Mouse (Mus musculus): Measurements from ENCODE around the gene Fcf1.

Gene Fcf1

DNA sequence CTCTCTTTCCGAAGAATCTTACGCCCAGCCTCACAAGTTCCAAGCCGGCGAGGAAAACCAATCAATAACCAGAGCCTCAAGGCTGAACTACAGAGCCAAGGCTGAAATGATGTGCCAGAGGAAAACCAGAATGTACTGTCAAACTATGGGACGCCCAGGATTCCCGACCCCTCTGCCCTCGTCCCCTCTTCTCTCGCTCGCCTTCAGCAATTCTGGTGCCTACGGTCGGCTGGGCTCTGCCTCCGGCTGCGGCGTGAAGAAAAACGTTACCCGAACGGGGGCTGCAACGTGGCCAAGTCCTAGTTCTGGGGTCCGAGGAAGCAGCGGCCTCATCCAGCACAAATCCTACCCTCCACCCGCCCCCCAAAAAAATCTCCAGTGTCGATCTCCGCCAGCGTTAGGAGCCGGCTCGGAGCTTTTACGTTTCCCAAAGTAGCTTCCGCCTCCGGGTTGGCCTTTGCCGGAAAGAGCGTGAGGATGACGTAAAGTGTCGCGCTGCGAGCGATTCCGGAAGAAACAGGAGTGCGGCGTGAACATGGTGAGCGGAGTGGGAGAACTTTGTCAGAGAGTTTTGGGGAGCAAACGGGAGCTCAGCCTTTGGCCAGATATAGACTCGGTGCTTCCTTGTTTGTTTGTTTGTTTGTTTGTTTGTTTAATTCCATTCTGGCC lies at the start of gene Fcf1, which contains the start of gene Arel1:
Gene Fcf1, plus strand, starts transcription at position 470 of the 669 bp plus-strand sequence.
Gene Arel1, minus strand, starts transcription at position 473 of the 669 bp plus-strand sequence.
- DNase-seq (ENCODE audit: low spot score in 2 of 2) = peak; percentile 62 to 77

DNA sequence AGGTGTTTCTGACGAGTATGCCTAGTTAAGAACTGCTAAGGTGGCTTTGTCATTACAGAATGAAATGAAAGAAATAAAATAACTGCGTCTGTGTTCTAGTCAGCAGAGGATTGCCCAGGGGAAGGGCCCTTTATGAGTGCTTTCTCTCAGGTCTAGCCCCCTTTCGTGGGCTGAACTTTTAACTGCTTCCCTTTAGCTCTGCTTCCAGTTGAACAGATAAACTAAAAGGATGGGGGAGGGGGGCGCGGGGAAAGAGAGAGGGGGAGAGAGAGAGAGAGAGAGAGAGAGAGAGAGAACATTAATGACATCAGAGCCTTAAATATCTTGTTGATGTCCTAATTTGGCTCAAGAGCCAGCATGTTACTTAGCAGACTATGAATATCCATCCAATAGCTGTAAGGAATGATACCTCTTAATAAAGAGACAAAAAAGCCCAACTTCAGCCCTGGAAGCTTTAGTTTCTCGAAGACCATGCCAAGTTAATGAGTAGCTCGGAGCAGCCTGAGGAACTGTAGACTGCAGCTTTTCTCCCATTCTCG lies 48.7 kb upstream of the Fcf1 start:
- no peak for DNase-seq (ENCODE audit: low spot score in 2 of 2)

DNA sequence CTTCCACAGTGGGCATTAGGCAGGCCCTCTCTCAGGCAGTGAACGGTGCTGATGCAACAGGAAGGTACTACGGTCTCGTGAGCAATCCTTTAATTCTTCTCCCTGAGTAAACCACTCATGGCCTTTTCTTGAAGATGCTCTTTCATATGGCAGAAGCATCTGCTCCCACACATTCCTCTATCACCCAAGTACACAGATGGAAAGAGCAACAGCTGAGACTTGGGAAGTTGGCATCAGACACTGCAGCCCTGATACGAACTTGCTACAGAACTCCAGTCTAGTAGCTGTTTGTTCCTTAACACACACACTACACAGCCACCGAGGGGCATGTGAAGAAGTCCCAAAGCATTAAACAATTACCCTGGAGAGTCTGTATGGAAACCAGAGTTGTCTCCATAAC lies 46.4 kb upstream of the Fcf1 start:
- no peak for DNase-seq (ENCODE audit: low spot score in 2 of 2)

DNA sequence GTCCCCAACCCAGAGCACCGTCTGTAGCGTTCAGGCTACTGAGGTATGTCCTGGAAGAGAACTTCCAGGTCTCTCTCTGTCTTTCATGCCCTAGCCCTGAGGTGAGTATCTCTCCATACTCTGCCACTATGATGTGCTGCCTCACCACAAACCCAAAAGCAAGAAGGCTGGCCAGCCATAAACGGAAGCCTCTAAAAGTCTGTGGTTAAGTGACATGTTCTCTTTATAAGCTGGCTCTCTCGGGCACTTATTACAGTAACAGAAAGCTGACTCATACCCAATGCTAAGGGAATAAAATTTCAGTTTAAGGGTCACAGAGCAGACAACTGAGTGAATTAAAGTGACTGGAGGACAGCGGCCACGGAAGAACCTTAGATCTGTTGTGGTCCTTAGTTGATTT lies 44.2 kb upstream of the Fcf1 start:
- DNase-seq (ENCODE audit: low spot score in 2 of 2) = no peak

DNA sequence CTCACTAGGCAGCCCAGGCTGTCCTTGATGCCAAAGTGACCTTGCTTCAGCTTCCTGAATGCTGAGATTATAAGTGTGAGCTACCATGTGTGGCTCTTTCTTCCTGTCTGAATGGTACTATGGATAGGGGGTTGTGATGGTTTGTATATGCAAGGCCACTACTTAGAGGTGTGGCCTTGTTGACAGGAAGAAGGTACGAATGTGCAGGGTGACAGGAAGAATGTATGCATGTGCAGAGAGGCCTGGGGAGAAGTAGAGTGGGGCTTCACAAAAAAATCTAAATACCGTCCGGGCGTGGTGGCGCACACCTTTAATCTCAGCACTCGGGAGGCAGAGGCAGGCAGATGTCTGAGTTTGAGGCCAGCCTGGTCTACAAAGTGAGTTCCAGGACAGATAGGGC lies 38.5 kb upstream of the Fcf1 start:
- DNase-seq (ENCODE audit: low spot score in 2 of 2) = no peak

DNA sequence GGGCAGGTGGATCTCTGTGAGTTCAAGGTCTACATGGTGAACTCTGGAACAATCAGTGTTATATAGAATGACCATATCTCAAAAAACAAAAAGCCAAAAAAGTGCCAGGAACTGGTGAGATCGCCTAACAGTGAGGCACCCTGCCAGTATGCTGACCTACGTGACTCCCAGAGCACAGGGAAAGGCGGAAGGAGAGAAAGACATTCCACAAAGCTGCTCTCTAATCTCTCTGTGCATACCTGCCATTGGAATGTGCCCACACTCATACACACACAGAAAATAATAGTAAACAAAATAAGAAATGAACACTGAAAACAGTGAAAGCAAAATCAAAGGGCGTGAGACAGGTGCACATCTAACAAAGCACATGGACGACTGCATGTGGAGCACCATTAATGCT lies 35.4 kb upstream of the Fcf1 start:
- no peak for DNase-seq (ENCODE audit: low spot score in 2 of 2)

DNA sequence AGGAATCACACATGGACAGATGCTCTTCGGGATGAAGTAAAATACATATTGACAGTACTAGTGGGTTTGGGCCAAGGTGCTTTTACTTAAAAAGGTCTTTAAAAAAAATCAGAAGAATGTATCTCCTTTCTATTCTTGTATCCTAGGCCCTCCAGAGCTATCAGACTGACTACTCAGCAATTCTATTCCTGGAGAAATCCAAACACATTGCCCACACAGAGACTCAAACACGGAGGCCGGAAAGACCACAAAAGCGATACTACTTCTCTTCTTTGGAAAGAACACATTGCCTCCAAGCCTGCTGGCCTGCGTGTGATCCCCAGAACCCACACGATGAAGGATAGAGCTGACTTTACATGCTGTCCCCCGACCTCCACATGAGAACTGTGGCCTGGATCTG lies 31.6 kb upstream of the Fcf1 start:
- no peak for DNase-seq (ENCODE audit: low spot score in 2 of 2)

DNA sequence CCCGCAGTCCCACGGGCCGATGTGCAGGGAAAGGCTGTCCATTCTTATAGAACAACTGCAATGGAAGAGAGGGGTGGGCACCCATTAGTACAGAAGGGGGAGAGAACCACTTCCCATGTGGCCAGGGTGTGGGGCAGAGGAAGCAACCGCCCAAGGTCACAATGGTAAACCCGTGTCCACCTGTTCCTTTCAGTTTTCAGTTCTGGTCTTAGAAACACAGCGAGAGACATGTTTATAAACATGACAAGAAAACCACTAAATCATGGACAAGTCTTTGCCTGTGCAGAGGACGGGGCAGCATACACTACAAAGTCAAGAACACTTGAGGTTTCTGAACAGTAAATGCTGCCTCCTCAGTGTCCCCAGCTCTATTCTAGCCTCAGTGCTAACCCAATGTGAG lies 30.4 kb upstream of the Fcf1 start:
- DNase-seq (ENCODE audit: low spot score in 2 of 2) = no peak

DNA sequence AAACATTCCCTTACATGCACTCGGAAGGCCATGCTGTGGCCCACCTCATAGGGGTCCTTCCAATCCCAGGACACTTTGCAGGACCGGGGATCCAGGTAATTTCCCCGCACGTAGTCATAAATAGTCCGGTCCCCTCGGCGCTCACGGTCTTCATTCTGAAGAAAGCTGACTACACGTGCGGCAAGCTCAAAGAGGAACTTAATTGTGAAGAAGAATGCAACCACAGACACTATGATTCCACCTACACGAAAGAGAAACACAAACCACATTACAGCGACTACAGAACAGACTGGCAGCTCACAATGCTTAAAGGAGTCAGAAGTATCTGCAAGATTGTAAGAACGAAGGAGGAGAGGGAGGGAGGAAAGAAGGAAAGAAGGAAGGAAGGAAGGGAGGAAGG lies 29.0 kb upstream of the Fcf1 start:
- DNase-seq (ENCODE audit: low spot score in 2 of 2) = no peak

DNA sequence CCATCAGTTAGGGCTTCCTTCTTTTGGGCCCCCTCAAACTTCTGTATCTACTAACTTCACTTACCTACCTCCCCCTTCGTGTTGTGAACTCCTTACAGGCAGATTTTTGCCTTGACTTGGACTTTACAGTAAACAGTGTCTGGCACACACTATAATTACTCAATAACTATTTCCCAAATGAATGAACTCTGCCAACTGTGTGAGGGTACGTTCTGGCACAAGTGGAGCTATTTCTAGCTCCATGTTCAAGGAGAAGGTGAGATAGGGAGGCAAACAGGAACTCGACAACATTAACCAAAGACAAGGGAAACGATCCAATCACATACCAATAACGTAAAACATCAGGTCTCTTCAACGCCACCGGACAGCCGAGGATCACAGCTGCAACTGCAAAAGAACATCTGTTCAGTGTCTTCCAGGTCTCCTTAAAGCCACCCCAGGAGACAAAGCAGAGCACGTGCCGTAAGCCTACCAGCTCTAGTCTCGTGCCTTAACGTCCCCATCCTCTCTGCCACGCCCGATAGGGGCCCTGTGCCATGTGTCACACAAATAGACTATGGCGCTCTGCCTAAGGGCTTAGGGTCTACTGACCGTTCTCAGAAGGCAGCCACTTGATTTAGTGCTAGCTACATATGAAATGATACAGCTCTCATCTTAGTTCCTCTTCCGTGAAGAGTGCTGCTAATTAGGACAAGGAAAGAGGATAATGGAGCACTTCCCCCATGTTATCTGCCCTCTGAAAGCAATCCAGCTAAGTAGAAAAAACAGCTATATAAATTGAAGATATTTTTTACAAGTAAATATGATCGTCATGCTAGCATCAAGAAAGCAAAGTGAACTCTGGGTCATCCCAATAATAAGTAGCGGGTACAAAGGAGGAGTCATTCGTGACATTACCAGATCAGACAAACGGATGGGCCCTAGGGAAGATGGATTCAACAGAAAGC lies 27.4 kb upstream of the Fcf1 start:
- no peak for DNase-seq (ENCODE audit: low spot score in 2 of 2)

DNA sequence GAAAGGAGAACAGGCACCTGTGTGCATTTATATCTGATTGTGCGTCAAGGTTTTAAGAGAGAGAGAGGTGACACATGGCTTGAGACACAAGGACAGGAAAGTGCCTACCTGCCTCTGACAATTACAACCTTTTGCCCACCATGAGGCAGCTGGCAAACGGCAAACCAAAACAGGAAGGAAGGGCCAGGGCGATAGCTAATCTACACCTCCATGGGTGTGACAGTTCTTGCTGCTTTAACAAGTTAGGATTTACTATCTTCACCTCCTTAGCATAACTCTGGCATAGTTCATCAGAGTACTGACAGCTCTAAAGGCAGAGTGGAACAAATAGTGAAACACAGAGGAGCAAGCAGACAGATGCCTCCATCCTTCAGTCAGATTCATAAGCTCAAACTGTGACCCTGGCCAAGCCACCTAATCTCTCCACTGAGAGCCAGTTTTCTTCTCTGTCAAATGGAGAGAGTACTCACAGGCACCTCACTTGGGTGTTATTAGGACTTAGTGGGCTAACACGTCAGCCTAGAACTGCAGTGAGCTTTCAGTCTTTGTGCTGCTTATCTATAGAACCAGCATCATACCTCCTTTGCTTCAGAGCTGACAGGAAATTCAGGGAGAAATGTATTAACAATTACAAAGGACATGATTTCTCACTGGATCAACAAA lies 26.4 kb upstream of the Fcf1 start:
- no peak for DNase-seq (ENCODE audit: low spot score in 2 of 2)

DNA sequence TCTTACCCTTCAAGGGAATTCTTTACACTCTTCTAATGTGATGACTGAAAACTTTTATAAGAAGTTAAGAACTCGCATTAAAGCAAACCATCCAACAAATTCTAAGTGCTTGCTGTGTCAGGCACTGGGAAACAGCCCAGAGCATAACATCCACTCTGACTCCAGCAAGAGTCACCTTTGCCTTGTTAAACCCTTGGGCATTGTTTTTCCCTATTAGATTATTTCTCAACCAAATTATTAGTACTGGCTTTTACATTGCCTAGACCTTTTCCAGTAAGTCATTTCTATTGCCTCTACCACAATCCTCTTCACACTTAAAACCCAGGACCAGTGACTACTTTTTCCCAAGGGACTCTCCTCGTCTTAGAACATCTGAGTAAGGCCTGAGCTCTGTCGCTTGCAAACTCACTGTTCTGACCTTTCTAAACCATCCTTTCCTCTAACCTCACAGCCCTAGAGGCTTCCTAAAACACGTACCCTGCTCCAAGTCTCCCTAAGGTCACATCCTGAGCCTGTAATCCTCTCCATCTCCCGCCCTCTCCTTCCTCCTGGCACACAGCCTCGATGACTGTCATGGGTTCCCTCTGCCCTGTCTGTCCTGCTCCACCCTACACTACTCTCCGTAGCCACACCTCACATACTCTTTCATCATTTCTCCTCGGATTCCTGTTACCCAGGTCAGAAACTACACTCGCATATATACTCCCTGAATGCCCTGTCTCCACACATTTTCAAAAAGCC lies 25.7 kb upstream of the Fcf1 start:
- DNase-seq (ENCODE audit: low spot score in 2 of 2) = no peak

DNA sequence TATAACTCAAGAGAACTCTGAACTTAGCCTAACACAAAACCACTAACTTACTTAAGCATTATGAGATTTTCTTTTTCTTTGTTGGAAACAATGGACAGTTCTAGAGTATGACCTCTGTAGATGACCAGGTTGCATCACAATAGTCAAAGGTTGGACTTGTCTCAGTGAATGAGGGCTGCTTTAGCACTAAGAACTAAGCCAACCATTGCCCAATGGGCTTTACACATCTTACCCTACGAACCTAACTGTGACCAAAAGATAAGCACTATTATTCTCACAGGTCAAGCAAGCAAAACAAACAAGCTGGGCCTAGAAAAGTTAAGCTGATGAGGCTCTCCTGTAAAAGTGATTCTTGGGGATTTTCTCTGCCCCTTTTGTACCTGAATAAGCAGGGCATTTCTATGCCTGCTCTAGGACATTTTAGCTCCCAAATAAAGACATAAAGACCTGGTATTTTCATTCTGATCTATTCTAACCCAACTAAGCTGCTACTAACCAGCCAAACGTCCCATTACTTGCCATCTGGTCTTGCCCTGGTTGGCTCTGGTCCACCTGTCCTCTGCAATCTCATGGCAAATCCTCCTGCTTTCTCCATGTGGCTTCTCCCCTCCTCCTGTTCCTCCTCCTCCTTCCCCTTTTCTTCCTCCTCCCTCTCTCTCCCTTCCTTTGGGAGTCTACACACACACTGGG lies 22.7 kb upstream of the Fcf1 start:
- no peak for DNase-seq (ENCODE audit: low spot score in 2 of 2)

DNA sequence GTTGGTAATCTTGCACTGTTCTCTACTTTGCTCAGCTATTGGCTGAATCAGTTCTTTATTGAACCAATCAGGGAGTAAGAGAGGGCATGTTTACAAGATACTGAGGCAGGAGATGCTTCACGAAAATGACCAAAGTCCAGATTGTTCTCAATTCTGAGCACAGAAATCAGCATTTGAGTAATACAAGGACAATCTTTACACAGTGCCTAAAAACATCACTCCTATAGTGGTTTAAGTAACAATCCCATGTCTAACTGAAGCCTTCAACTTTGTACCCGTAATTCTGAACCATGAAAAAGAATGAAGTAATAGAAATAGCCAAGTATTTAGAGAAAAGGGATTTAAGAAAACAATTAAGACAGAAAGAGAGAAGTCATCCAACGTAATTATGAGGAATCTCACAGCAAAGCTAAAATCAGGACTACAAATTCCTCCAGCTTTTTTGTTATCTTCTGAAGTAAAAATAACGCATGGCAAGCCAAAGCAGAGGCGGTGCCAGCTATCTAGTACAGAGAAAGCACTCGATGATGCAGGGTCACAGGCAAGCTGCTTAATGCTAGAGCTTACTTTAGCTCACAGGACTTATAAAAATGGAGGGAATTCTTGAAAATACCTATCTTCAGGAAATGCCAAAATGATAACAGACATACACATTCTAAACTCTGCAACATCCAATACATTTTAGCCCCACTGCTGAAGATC lies 22.0 kb upstream of the Fcf1 start:
- DNase-seq (ENCODE audit: low spot score in 2 of 2) = no peak

DNA sequence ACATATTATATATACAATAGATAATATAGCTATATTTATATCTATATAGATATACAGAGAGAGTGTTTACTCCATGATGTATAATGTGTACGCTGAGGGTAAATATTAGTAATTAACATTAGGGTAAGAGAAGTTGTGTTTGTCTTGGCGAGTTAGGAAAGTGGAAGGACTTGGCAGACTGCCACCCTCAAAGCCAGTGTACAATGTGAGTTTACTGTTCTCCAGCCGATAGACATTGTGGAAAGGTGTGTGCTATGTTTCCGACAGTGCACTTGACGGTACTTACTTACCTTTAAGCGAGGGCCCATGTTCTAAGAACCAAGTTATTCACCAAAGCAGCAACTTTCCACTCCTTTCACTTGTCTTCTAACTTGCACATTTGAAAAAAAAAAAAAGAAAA lies 19.9 kb upstream of the Fcf1 start:
- no peak for DNase-seq (ENCODE audit: low spot score in 2 of 2)

DNA sequence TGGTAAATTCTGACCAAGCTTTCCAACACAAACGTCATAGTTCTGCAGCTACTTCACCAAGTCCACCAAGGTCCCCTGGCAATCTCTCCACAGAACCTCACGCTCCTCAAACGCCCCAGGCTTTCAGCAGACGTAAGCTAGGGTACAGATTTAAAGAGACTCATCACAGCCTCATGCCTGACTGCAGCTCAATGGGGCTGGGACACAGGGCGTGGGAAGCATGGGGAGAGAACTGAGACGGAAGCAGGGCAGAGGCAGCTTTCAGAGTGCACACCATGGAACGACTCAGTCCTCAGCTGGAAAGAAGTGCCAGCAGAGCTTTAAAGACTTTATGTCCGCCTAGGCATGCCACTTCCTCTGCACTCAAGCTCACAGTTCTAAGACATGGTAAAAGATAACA lies 19.2 kb upstream of the Fcf1 start:
- DNase-seq (ENCODE audit: low spot score in 2 of 2) = no peak

DNA sequence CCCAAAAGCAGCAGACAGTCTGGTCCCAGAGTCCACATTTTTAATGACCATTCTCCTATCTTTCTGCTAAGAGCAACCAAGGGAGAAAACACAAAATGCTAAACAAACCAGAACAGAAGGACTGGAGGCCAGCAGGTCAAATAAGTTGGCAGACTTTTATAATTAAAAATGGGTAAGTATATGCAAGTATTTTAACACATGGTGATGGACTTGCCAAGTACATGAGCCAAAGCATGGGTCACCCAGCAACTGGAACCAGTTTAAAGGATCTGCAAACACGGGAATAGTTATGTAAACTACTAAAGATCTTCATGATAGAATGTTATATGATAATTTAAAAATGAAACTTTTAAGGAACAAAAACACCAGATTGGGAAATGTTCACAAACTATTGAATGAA lies 18.3 kb upstream of the Fcf1 start:
- no peak for DNase-seq (ENCODE audit: low spot score in 2 of 2)

DNA sequence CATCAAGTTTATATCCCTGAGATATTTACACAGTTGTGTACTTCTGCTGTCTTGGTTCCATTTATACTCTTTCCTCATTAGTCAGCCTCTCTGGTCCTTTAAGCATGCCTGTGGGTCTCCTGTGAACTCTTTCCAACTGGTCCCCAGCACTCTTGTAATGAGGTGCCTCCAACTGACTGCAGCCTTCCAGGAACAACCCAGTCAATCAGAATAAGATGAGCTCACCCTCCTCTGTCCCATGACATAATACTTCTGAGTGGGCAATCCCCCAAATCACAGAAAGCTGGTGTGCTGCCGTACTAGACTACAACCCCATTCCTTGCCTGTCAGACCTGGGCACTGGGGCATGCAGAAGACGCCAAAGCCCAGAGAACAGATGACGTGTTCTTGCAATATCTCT lies 14.4 kb upstream of the Fcf1 start:
- no peak for DNase-seq (ENCODE audit: low spot score in 2 of 2)

DNA sequence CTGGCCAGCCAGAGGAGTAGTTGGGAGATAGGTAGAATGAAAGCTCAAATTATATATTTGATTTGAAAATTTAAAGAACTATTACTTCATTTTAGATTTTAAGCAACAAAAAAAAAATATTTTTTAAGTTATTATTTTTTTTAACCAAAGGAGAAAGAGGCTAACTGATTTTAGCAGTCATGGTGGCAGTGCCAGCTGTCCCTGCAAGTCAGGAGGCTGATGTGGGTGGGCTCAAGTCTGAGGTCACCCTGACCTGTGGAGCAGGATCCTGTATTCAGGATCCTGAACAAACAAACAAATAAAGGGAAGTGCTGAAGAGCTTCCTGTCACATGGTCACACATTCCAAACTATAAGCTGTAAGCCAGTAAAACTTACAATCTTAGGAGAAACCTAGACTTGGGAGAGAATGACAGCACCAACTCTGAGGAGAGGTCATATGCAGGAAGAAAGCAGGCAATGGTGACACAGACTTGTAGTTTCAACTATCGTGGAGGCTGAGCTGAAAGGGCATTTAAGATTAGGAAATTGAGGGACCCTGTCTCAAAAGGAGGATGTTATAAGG lies 11.8 kb upstream of the Fcf1 start:
- no peak for DNase-seq (ENCODE audit: low spot score in 2 of 2)

DNA sequence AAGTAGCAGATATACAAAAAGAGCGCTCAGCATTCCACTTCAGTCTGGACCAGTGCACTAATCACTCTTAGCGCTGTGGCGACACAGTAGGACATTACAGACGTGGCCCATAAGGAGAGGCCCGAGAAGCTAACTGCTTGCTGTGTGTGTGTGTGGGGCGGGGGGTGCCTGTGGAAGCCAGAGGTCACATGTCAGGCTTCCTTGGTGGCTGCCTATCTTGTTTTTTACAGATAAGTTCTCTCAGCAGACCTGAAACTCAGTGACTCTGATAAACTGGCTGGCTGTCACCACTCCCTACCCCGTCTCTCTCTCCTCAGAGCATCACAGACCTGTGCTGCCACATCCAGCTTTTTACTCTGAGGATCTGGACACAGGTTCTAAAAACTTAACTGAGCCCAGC lies 8.1 kb upstream of the Fcf1 start:
- no peak for DNase-seq (ENCODE audit: low spot score in 2 of 2)

All from cerebellum, postnatal 4 days (tissue).